Mouse (Mus musculus) right cerebral cortex, adult 18-20 months (tissue): ENCODE data around the gene Txk.

Experiments
- DNase-seq: peaks from one replicate; pipeline ENCODE4 v3.0.0; 2022; ENCODE audit warnings: mixed read lengths

Gene Txk

DNA sequence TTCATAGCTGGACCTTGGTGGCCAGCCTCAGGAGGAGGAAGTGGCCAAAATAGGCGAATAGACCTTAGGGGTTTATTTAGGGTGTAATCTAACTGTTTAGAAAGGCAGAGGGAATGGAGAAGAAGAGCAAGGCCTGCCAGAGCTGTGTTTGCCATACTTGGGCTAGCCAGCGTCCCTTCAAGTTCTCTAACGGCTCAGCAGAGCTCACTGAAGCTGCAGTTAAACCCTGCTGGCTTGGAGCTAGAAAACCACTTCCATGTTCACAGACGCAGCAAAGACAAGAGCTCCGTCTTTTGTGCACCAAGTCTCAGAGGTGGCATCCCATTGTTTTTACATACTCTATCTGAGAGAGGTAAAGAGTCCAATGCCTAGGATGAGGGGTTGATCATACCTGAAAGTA lies 2.4 kb downstream of the Txk start:
- no peak for DNase-seq

DNA sequence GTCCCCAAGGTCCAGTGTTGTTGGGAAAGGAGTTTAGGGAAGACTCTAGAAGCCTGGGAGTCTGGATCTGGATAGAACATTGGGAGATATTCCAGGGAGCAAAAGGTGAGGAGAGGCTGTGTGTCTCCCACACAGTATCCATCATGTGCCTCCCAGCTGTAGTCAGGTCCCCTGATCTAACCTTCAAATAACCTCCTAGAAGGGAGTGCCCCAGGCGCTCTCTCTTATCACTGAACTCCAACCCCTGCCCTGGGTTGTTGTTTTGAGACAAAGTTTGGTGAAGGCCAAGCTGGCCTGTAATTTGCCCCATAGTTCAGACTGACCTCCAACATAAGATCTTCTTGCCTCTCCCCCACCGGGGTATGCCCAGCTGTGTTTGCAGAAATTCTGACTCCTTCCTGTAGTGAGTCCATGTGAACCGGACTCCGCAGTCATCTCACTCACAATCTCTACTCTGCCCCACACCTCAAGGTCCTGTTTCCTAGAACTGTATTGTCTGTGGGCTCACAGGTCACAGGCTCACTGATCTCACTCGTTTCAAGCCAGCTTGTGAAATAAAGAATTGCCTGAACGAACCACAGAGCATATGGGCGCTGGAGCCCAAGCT lies 3.8 kb downstream of the Txk start:
- no peak for DNase-seq

DNA sequence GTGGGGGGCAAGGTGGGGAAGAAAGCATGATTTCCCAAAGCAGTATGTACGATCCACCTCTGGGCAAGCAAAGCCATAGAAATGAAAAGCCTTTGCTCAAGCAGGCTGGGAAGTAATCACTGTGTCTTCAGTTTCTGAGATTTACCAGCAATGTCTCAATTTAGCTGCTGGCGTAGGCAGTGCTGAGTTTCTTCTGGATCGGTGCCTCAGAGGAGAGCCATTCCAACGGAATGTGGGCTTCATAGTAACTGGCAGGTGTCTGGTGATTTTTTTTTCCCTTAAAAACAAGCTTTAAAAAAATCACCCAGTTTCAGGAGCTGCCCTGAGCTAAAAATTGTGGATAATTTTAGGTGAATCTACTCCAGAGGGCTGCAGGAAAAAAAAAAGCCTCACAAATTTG lies 5.2 kb downstream of the Txk start:
- DNase-seq, result peak; percentile 86

DNA sequence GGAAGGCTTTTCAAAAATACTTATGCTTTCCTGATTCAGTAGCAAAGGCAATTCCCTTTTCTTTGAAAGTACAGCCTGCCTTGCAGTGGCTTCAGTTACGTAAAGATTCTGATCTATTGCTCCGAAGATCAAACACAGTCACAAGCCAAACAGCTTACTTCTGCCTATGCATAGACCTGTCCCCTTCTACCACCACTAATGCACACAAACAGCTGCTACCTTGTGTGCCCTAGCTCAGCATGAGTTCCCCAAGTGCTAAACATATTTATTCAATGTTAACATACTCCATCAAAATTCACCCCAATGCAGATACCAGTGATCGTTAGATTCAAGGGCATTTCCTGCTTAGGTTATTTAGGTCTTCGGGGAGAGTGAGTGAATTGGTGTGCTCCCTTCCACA lies 6.1 kb downstream of the Txk start:
- DNase-seq, result no peak

DNA sequence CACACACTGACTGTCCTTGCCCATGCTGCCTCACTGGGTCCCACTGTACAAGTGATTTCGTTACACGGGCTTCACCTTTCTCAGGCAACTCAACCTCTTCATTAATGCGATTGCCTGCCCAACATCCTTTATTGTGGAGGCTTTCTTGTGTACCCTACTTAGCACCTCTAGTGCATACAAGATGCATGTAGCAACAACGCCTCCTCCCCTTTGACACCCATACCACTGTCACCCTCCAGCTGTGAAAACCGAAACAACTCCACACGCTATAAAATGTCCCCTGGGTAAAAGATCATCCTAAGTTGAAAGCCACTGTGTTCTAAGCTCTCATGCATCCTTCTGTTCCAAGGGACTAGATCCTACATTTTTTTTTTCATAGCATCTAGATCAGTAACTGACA lies 9.5 kb downstream of the Txk start:
- no peak for DNase-seq

DNA sequence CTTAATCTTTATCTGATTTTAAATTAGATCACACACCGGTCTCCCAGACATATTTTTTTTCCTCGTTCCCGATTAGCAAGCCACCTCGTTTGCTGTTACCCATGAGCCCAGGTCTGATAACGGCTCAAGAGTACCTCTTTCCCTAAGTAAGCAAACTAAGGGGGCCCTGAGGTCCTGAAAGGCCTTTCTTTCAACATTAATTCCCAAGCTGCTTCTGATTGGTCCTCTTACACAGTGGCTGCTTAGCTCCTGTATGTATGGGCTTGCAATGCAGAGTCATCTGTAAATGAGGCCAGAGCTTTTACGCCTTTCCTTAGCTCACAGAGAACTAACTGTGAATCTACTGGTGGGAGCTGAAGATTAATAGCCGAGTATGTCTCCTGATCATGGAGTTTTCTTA lies 15.7 kb downstream of the Txk start:
- DNase-seq, result no peak

DNA sequence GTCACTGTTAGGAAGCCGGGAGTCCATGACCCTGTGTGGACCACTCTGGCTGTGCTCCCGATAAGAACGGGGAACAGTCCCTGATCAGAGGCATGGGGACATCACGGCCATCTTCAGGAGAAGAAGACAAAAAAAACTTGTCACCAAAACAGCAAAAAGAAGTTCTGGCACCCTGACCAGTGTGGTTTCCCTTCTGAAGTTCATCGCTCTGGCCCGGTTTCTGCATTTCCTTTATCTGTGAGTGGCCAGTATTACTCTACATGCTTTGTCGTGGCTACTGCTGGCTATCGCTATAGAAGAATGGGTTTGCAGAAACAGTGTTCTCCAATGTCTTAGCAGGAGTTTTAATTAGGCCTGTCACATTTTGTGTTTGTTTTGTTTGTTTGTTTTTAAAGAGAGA lies 16.1 kb downstream of the Txk start:
- no peak for DNase-seq

DNA sequence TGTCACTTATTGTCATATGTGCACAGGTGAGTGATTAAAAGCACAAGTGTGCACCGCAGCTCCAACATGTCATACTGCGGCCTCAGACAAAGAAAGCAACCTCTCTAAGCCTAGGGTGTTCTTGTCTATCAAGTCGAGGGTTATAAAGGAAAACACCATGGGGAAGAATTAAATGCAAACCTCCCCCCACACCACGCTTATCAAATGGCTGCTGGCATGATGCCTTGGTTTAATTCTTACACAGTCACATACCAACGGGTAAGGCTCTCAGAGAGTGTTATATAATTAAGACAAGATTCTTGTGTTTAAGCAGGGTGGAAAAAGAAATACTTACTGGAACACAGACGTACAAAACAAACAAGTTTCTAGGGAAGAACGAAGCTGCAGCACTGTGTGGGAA lies 16.8 kb downstream of the Txk start:
- no peak for DNase-seq

DNA sequence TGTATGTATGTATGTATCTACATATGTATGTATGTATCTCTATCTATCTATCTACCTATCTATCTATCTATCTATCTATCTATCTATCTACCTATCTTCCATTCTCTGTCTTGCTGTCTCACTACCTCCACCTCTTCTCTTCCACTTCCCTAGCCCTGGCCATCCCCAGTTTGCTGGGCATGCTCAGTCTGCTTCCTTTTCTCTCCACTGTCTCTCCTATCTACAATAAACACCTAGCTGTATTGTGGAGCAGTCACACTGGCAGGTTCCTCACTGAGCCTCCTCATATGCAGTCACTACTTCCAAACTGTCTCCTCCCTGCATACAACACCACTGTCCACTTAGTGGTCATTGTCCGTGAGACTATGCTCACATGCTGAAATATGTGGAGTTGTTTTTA lies 19.7 kb downstream of the Txk start:
- no peak for DNase-seq

DNA sequence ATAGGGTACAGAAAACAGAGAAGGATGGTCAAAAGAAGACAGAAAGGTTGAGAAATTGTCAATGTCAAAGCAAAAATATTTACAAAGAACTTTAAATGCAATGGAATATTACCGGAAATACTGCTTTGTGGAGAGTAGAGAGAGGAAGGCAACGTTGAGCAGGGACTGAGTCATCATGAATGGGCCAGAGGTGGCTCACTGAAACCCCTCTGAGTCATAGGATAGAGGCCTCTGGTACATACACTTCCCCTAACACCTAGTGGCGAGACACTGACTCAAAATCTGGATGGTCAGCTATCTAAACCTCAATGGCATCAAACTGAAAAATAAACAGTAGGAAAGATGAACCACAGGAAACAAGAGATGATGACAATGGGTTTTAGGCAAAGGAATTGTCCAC lies 27.2 kb downstream of the Txk start:
- no peak for DNase-seq

DNA sequence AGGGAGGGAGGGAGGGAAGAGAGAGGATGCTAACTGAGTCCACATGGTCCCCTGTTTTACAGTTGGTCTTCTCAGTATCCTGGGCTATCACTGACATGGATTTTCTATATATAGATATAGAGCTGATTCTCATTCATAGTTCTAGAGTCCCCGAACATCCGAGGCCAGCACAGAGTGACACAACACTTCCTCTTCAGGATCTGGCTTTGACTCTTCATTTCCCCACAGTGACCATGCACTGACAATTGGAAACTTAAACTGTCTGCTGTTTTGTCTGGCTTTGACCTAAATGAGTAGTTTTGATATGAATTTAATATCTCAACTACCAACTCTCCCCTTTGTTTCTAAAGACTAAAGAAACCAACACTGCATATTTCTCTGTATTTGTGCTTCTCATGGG lies 29.1 kb downstream of the Txk start:
- no peak for DNase-seq

DNA sequence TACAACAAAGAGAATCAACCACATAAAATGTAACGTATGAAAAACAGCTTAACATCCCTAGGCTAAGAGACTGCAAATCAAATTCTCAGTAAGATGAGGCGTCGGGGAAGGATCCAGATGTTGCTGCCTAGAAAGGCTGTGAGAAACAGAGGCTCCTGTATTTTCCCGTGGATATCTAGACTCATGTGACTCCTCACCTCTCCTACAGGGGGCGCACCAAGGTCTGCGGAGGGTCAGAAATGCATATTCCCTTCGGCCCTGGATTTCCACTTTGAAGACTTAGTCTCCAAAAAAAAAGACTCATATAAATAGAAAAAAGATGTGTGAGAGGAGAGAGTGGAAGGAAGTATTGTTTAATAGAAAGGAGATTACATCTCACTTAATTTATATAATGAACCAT lies 32.0 kb downstream of the Txk start:
- DNase-seq, result no peak

DNA sequence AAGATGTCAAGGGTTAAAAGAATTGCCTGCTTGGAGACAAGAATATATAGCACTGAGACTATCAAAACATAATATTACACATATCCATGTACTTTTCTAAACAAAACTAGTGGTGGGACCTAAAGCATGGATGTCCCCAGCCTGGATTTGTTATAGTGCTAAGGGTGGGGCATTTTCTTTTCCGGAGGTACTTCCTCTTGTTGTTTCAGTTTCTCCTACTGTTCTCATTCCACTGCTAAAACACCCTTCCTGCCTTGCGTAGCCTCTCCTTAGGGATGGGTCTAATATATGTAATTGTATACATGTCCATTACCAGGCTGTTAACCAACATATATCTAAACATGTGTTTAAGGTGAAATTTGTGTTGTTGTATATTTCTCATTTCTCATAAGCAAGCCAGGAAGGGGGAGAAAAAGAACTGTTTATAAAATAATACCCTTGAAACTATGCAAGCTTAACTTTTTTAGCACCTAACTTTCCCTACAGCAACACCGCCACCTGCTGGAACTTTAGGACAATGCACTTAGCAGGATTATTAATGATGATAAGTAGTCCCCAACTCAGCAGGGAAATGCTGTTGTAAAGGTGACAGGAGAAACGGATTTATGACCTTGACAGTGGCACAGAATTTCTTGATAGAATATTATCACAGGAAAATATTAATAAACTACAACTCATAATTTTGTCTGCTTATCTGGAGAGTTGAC lies 41.9 kb downstream of the Txk start:
- DNase-seq, result peak; percentile 38

DNA sequence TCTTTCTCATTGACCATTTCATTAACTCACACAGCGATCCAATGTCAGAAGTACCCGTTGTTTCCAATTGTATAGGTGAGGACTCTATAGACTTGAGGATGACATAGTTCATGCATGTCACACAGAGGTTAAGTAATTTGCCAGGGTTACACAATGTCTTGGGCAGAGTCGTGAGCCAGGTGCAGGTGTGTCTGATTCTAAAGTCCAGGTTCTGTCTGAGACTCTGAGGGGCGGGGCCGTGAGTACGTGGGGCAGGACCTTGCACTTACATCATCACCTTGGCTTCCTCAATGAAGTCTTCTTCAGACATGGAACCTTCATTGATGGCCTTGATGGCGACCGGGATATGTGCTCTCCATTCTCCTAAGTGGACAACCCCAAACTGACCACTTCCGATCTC lies 42.6 kb downstream of the Txk start:
- DNase-seq, result no peak

DNA sequence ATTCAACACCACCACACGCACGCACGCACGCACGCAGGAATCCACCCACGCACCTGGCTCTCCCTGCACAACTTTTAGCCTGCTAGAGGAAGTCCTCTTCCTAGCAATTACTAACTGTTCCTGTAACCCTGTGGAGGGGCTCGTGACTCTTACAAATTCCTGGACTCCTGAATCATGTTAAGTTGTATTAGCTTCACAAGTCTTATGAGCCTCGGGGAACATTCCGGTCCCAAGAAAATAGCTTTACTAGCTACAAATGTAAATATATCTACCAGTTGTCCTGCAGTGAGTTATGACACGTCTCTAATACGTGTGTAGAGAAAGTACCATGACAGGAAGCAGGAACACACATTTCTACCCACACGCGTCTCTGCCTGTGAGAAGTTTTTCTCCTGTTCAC lies 43.1 kb downstream of the Txk start:
- no peak for DNase-seq

DNA sequence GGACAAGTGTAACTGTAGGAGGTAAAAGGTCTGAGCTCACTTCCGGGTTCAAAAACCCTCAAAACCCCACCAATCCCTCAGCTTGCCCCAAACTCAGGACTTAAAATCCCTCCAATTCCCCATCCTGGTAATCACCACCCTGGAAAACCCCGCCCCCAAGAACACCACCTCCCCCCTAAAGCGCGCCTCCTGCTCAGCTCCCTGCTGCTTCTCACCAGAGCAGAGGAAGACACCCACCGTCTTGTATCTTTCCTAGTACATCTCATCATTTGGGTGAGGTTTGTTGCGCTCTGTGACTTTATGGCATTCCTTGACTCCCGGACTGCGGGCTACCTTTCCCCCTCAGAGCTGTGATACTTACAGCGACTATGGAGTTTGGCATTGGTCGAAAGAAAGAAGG lies 45.9 kb downstream of the Txk start:
- DNase-seq, result no peak

DNA sequence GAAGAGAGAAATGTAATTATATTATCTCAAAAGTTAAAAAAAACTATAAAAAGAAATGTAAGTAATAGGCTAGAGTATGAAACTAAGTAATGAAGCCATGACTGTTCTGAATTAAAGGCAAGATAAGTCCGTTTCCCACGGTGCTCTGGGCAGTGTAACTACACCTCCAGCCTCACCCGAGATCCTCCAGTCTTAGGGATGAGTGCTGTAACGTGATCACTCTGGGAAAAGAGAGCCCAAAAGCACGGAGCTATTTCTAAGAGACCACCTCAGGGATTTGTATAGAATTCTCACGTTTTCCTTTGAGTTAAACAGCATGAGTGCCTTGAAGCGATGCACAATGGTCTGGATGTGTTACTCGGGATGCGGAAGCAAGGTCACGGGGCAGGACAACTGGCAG lies 46.5 kb downstream of the Txk start:
- DNase-seq, result no peak

DNA sequence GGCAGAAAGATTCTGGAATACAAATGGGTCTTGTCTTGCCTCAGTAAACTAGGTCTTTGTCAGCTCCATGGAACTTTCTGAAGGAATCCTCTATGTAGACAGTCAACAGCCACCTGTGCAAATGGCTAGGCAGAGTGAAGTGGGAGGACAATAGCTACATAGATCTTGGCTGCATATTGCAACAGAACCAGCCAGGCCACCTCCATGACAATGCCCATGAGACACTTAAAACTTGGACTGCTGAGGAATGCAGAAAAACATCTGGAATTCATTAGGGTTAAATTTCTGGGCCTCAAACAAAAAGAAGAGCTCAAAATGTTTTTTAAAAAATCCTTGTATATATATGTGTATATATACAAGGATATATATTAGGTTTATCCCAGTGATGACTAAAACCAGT lies 50.4 kb downstream of the Txk start:
- DNase-seq, result no peak

DNA sequence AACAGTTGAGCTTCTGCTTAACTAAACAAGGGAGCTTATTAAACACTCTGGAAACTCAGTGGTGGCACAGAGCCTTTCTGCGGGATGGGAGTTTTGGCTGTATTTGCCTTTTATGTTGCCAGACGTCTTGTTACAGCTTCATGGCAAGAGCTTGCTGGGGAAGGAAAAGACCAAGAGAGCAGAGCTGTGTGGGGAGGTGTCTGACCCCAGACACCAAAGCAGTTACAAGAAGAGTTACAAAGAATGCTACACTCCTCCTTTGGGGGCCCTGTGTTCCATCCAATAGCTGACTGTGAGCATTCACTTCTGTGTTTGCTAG lies 53.1 kb downstream of the Txk start:
- no peak for DNase-seq

DNA sequence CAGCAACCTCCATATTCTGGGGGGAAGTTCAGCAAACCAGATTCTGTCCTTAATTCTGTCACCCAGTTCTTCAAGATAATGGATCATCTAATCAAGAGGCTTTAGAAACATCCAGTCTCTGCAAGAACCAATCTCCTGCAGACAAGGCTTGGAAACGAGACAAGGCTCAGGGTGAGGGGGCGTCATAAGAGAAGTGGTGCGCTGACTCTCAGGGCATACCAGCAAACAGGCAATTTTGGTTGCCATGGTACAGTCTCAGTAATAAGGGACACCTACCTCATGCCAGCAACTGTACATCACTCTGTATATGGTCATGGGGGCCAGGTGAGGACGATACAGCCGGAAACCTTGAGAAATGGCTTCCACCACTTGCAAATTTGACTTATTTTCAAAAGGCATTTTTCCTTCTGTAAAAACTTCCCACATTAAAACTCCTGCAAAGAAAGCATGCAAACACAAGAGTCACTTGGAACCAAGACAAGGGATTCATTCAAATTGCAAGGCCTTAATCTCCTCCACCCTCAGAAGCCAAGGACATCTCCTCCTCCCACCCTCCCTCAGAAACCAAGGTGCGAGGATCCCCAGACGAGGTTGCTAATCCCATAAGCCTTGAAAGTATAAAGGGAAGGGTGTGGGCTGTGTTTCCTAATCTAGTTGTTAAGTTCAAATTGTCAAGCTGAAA lies 53.6 kb downstream of the Txk start:
- peak; percentile 20 for DNase-seq

DNA sequence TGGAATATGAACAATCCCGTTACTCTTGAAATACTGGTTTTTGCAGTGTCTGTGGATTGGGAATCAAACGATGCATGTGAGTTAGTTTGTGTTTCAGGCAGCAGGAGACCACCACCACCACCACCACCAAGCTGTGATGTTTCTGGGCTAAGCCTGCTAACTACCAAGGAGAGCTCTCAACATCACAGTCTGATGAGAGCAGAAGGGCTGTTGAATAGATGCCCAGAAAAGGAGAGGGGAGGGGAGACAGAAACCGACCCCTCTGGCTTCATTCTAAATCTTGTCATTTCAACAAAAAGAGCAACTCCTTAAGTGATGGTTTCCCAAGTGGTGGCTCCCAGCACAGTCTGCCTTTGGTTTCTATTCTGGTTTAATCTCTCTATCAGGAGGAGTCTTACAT lies 54.2 kb downstream of the Txk start:
- no peak for DNase-seq

DNA sequence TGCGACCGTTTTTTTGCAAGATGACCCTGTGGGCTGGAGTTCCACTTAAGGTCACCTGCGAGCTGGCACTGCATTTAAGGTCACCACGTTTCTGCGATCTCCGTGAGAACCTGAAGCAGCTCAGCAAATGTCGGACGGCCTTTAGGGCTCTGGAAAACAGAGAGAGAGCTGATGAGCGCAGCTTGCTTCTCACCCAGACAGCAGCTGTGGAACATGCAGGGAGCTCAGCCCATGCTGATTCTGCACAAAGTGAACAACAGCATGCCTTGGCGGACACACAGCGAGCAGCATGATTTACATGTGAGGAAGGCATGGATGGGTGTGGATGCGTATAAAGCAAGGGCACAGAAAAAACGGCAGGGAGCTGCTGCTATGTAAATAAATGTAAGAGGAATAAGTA lies 56.1 kb downstream of the Txk start:
- DNase-seq, result peak; percentile 48

DNA sequence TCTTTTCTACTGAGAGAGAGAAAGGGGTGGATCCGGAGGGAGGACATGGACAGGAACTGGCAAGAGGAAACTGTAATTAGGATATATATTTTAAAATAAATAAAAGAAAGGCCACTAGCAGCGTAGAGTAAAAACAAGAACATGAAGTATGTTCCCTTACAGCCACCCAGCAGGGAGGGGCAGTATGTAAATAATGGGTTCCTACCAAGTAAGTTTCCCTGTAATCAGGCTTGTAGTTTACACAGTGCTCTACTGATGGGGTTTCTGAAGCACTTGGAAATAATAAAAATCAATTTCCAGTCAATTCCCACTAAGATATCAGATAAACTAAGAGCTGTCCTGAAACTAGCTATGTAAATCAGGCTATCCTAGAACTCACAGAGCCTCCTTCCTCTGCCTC lies 57.9 kb downstream of the Txk start:
- DNase-seq, result no peak

DNA sequence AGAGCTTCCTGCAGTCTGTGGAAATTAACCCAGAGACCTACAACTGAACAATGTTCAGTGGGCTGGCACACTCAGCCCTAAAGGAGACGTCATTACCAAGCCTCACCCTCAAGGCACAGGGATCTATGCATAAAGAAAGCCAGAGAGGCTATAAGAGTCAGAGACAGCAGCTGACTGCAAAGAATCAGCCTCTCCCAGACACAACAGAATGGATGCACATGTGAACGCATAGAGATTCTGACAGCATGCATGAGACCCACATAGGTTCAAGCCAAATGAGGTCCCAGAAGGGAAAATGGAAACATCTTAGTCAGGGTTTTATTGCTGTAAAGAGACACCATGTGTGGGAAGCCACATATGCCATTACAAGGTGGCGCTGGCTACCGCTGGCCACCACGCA lies 62.1 kb downstream of the Txk start:
- no peak for DNase-seq

DNA sequence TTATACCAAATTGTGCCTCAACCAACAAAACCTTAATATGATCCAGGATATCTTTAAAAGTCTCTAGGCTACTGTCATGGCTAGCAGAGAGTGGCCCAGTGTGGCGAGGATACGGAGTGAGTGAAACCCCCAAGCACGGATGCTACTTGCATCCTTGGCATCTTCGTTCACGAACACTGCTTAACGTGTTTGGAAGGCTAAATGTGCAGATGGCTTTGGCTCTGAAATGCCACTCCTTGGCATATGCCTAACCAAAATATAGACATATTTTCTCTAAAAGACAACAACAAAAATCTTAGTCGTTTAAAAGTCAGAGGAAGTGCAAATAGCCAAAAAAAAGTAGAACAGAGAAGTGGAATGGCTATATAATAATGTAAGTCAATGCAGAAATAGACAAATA lies 63.0 kb downstream of the Txk start:
- no peak for DNase-seq
